Mouse (Mus musculus) heart, postnatal 4 days (tissue): ENCODE measurements around the gene Nectin1. TPM values are rescaled to one million over a fixed set of nuclear protein-coding genes. Genes with fewer than 3 reads are reported as not detected.

ENCODE experiments used
- DNase-seq: peaks from one replicate; pipeline ENCODE4 v3.0.0; 2021
- total RNA-seq, 2 experiments: library from RNA; stranded (reverse); gene quantifications; 2 replicates each; pipeline ENCODE4 v1.2.3; 2021

The Nectin1 gene
- total RNA-seq, 2 experiments from 2014 or later: 8.3 to 8.9 TPM

- DNase-seq: no peak
These were observed 21.8 kb downstream of the Nectin1 start for GRCm38 (mm10) chr9:43765419-43766179.

GRCm38 (mm10) chr9:43768779-43769178 lies 25.0 kb downstream of the Nectin1 start:
- DNase-seq: no peak

- no peak for DNase-seq
These were observed 25.4 kb downstream of the Nectin1 start for GRCm38 (mm10) chr9:43769228-43769627.

DNA sequence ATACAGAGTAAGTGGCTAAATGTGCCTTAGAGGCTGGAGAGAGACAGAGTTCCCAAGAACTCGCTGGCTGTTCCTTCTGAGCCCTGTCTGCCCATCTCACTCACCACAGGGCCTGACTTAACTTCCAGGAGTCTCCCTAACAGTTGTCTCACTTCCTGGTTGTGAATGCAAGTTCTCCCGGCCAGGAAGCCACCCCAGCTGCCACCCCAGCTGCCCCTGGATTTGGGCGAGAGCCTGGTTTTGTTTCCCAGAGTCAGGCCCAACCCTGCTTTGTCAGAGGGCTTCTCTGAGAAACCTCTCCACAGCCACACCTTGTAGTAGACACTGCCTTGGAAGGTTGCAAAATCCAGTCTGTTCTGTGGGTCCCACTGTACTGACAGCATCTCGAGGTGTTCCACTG lies 26.2 kb downstream of the Nectin1 start:
- DNase-seq: no peak

DNA sequence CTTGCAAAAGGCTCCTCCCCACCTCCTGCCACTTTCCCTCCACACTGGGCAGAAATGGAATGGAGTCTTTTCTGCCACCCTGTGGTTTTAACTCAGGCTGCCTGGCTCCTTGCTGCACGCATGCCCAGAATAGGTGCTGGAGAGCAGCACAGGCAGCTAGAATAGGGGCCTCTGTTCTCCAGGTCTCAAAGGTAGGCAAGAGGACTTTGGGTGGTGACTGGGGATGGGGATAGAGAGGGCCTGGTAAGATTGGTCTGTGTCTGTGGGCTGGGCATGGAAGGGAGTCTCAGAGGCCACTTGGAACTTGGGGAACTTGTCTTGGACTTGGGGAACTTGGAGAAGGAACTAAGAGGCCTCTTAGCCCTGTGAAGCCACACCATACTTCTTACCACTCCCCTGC lies 27.3 kb downstream of the Nectin1 start:
- no peak for DNase-seq

DNA sequence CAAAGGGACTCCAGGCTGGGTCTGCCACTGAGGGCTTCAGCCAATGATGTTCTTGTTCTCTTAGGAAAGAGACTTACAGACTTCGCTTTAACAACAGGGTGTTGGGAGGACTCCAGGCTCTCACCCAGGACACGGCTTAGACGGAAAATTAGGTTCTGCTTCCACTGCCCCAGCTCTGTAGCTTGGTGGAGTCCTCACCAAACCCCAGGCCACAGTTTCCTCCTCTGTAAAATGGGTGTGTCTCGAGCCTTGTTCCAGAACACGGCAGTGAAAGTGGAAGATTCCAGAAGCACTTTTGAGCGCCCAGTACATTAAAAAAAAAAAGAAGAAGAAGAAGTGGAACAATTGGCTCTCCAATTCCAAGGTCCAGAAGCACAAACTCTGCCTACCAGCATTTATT lies 28.7 kb downstream of the Nectin1 start:
- no peak for DNase-seq

DNA sequence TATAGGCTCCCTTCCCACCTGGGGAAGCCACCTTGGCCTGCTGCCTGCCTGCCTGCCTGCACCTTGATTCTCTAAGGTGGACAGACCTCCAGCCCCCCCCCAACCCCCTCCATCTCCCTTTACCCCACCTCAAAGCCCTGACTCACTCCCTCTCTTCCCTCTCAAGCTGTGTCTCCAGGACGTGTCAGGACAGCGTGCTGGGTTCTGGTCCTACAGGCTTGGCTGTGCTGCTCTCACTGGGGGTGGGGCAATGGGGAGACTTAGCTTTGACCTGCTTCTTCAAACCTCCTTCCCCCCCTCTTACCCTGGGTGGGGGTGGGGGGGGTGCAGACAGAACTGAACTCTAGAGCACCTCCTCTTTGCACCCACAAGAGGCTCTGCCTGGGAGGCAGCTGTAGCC lies 29.7 kb downstream of the Nectin1 start:
- no peak for DNase-seq

- DNase-seq: no peak
These were observed 30.6 kb downstream of the Nectin1 start for GRCm38 (mm10) chr9:43774427-43774826.

DNA sequence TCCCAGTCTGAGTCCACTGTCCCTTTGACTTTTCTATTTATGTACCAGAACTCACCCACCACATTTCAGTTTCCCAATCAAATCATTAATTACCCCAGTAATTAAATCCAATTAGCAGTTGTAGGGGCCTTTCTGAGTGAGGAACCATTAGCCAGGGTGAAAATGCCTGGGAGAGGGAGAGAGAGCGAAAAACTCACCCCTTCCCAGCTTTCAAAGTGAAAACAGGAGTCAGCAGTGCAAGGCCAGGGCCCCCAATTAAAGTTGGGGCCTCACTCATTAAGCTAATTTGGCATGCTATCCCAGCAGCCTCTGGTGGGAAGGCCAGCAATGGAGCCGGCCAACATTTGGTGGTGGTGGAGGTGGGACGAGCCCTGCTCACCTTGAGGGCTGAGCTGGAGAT lies 32.4 kb downstream of the Nectin1 start:
- no peak for DNase-seq

GRCm38 (mm10) chr9:43777362-43778360 lies 33.9 kb downstream of the Nectin1 start:
- DNase-seq: no peak

DNA sequence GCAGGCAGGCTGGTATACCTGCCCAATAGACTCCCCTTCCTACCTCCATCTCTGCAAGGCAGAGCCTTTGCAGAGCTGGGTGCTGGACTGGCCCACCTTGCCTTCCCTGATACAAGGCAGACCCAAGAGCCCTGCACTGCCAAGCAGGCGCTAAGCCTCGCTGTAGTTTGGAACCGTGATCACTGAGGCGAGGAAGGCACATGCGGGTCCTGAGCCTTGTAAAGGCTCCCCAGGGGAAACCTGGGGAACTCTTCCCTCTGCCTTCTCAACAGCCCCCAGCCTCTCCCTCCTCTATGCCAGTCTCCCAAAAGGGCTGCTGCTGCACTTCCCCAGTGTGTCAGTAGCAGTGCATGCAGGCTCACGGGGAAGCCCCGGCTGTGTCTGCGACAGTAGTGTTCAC lies 37.1 kb downstream of the Nectin1 start:
- no peak for DNase-seq

GRCm38 (mm10) chr9:43782401-43782800 lies 38.6 kb downstream of the Nectin1 start:
- DNase-seq: no peak

DNA sequence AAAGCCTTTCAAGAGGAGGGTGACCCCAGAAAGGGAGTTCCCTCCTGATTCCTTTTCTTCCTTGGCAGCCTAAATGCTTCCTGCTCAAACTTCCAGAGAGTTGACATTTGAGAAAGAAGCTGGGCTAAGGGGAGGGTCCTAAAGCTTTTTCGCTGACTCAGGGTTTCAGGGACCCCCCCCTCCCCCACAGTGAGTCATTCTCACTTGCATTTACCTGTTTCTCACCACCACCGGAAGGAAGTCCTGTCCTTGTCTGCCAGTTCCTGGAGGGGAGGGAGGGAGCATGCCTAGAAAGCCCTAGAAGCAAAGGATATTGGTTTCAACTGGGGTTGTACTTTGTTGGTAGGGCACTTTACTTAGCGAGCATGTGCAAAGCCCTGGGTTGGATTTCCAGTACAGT lies 40.2 kb downstream of the Nectin1 start:
- no peak for DNase-seq

DNA sequence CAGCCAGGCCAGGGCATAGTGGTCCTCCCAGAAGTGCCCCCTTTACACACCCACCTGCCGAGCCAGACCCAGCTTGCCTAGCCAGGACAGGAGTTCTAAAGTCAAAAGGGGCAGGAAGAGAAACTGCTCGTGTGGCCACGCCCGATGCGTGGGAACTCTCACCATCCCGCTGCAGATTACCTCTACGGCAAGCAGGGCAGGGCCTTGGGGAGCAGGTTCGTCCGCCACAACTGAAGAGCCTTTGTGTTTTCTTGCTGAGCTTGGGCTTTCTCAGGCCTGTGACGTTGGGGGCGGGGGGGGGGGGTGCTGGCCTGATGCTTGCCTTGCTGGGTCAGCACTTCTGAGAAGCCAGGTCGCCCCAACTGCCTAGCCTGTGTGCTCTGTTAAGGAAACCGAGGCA lies 41.1 kb downstream of the Nectin1 start:
- DNase-seq: no peak

DNA sequence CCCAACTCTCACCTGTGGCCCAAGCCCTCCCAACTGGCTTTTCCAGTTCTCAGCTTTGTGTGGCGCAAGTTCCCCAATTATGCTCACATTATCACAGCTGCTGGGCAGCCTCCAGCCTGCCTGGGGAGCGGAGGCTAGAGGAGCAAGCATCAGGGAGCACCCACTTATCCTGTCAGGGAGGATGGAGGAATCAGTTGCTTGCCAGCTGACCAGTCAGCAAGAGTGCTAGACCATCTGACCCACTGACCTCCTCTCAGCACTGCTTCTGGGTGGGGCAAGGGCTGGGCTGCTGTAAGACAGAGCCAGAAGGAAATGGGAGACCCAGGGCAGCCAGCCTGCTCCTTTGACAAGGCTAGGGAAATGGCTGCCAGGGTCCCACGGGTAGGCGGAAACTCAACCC lies 43.8 kb downstream of the Nectin1 start:
- DNase-seq: no peak

- DNase-seq: no peak
These were observed 48.9 kb downstream of the Nectin1 start for GRCm38 (mm10) chr9:43792681-43793080.

DNA sequence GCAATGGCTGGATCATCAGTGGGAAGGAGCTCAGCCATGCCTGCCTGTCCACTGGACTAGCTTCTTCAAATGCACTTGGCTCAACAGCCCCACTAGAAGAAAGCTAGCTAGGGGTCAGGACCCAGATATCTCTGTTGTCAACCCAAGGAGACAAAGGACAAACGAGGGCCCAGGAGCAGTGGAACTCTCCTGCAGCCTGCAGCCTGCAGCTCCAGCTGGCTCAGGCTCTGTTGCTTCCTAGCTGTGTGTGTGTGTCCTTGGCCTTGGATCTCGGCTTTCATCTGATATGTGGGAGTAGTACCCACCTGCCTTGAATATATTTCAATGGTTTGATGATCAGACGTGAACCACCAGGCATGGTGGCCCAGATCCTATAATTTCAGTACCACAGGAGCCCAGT lies 49.6 kb downstream of the Nectin1 start:
- DNase-seq: no peak

GRCm38 (mm10) chr9:43796031-43796430 lies 52.2 kb downstream of the Nectin1 start:
- DNase-seq: no peak

DNA sequence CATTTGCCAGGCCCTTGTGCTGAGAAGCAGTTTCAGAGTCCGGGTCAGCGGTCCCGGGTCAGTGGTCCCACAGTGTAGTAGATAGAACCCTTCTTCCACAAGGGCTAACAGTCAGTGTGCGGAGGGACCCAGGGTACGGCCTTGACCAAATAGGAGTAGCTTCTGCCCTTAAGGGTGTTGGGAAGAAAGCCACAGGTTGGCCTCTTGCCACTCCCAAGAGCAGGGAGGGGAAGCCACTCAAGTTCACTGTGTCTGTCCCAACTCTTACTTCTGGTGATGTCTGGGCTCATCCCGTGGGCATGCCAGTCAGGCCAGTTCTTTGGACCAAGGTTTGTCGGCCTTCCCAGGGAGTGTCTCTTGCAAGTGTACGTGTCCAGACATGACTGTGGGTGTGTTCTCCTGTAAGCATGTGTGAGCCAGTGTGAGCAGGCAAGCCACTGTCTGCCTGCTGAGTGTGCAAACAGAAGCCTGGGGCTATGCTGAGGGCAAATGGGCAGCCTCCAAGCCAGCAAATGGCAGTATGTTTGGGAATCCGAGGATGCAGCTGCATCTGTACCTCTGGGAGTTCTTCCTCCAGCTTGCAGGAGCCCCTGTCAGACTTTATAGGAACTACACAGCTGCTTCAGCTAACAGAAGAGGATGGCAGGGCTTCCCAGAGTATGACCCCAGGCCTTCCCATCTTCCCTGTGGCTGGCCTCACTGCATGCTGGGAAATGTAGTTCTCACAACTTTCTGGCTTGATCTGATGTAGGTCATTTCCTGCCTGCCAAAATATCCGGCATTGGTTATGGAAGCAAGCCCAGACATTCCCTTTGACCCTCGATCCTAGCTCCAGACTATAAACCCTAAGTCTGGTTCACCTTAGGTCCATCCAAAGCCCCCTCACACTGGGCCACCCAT lies 53.3 kb downstream of the Nectin1 start:
- peak; percentile 26 for DNase-seq

GRCm38 (mm10) chr9:43797746-43798145 lies 54.0 kb downstream of the Nectin1 start:
- no peak for DNase-seq

DNA sequence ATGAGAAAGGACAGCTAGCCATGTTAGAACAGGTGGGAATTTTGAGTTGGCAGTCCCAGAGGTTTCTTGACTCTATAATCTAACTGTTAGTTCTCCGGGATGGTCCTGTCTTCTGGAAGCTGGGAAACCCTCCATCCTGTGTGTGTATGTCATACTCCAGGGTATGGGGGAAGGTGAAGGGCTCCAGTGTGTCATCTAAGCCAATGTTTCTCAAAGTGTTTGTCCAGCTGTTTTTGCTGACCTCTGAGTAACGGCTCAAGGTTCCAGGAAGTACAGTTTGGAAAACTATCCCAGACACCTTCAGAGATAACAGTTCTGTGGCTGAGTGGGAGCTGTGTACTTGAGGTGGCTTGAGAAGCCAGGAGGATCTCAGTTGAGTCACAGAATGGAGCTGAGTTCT lies 56.7 kb downstream of the Nectin1 start:
- no peak for DNase-seq

- DNase-seq: peak; percentile 83
These were observed 58.1 kb downstream of the Nectin1 start for GRCm38 (mm10) chr9:43801911-43802310.

DNA sequence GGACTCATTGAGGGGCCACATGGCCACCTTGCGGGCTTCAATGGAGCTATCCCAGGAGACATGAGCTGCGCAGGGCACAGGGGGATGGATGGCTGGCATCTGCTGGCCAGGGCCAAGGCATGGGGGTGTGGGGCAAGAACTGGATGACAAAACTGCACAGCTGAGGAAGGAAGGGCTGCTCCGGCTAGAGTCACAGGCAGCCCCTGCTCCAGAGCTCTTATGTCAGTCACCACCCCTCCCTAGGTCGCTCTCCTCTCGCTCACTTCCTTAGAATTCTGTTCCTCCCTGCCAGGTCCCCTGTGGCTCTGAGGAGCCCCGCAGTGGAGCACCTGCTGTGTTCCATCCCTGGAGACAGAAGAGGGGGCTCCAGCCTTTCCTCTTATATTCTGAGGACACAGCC lies 63.8 kb downstream of the Nectin1 start:
- no peak for DNase-seq
